Mouse (Mus musculus) thymus, adult 2 months (tissue): Measurements from ENCODE around the gene Eif3l.

Experiments used
- CTCF ChIP-seq: fragments of 200-500 bp; IDR thresholded peaks from 2 replicates; pipeline ENCODE4 v1.5.1; 2012; ENCODE audit warnings: mild to moderate bottlenecking, control low read depth, low read length, moderate library complexity, borderline replicate concordance; ENCODE audit not compliant: control insufficient read depth, poor library complexity, insufficient read depth; ENCODE audit errors: extremely low read depth
- POLR2A ChIP-seq: fragments of 200-500 bp; IDR thresholded peaks from 2 replicates; pipeline ENCODE4 v1.6.1; 2012; ENCODE audit warnings: mild to moderate bottlenecking, low read length, control low read depth, moderate library complexity; ENCODE audit not compliant: control insufficient read depth, poor library complexity, insufficient read depth; ENCODE audit errors: extremely low read depth

- TF ChIP-seq CTCF (no peak), POLR2A (no peak)
Measured at GRCm38 (mm10) chr15:79134496-79135270, 59.7 kb downstream of the Eif3l start.
